Mouse (Mus musculus) 3T3-L1 (cell line): ENCODE results near the gene Ubtd2.
A peak's percentile ranks its signal among the peaks of the same experiment; 100 is the strongest.

Experiments used
- DNase-seq: peaks from one replicate; pipeline ENCODE4 v3.0.0-alpha.2; 2015; ENCODE audit warnings: low read depth, low spot score

Ubtd2 gene

DNA sequence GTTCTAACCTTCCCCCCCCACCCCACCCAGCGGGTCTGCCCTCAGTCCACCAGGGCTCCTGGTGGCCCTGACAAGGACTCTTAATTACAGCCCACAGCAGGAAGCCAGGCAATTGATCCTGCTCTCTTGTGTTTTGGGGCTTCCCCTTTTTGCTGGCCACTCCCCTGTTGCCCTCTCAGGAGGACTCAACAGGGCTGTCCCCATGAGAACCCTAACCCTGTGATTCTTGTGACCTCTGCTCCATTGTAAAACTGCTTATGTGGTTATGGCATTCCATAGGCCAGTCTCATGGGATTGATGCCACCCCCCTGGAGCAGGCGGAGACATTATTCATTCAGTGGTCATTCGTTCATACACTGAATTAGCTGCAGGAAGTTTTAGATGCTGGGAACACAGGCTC lies 108.5 kb downstream of the Ubtd2 start:
- DNase-seq = peak; percentile 64

DNA sequence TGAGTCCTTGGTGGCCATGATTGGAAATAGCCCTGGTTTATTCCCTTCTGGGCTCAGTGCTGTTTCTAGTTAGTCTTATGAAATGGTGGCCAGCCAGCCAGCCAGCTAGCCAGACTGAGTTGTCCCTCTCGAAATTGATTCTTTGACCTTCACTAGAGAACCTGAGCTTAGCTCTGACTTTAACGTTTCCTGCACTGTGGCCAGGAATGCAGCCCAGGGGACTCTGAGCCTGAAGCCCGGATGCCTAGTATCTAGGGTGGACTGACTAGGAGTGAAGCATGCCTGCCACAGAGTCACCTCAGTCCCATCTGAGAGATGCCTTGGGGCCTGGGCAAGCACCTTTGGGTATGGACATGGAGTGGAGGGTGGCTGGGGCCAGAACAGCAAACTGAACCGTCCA lies 109.5 kb downstream of the Ubtd2 start:
- peak; percentile 38 for DNase-seq

- peak; percentile 81 for DNase-seq
These were observed 109.9 kb downstream of the Ubtd2 start for GRCm38 (mm10) chr11:32565088-32565487.

DNA sequence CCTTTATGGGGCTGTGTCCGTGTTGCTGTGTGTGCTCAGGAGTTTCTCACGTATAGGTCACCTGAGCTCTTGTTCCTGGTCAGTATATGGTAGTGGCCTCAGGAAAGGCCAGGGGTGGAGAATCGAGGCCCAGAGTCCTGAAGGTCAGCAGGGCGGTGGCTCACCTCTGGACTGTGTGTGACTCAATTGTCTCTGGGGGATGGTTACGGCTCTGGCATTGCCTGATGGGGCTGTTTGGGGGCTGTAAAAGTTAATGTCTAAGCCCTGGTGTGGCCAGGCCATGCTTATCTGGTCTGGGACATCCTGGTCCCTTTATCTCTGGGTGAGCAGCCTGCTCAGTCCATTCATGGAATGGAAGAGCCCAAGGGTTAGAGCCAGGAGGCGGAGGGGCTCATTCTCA lies 111.0 kb downstream of the Ubtd2 start:
- DNase-seq = no peak
